ENCODE assay signal across 8 mouse cellular contexts in genomic region chr15:12380548-12380947, GRCm38 (mm10). TPM values are rescaled to one million over a fixed set of nuclear protein-coding genes. Genes with fewer than 3 reads are reported as not detected.
DNase-seq lines count a peak whose midpoint lies in the region.

No protein-coding gene starts in this region.

- peak; percentile 64 for DNase-seq in embryo, embryonic 10.5 days (ENCODE audit: low spot score)
- no peak for DNase-seq in embryo, embryonic 11 days
- DNase-seq in urinary bladder, postnatal 14 days (ENCODE audit: low spot score), result peak; percentile 53
- no peak for DNase-seq in urinary bladder, adult 18-20 months (ENCODE audit: low spot score in 2 of 2)
- peak; percentile 87 for DNase-seq in induced T-regulatory cell, adult 2 months (ENCODE audit: low read depth)
- peak; percentile 36 to 71 for DNase-seq in monocyte, adult 2 months (ENCODE audit: low read depth in 1 of 2, low spot score in 2 of 2)
- DNase-seq in yolk sac, embryonic 10.5 days (ENCODE audit: low spot score), result peak; percentile 30
- DNase-seq in left cerebral cortex, adult 18-20 months (ENCODE audit: low spot score in 2 of 2), result no peak

RNA-seq across cellular contexts. Expression of gene 1810049J17Rik, which starts 58.8 kb away (rescaled TPM):
- total RNA-seq in left cerebral cortex, adult 18-20 months (2021), result under 1 TPM in 1 of 2 experiments, not detected in 1; 0.87 TPM

RNA-seq across cellular contexts. Expression of gene Golph3, which starts 59.3 kb away (rescaled TPM):
- 100 to 1,000 TPM; 105 TPM for total RNA-seq in left cerebral cortex, adult 18-20 months (2021)

Comparison
In these comparisons a context has a peak if more than half of its experiments do, and no peak if none do; other contexts are left out.
1. DNase-seq: peak in embryo, embryonic 10.5 days (single experiment), urinary bladder, postnatal 14 days (single experiment), induced T-regulatory cell, adult 2 months (single experiment), monocyte, adult 2 months (2 of 2) and yolk sac, embryonic 10.5 days (single experiment); none in embryo, embryonic 11 days (single experiment), urinary bladder, adult 18-20 months (0 of 2) and left cerebral cortex, adult 18-20 months (0 of 2).